Mouse (Mus musculus) heart, postnatal 0 days (tissue): ENCODE measurements at regions not wholly inside any gene's neighbourhood (a gene's known extent, or its start where the extent isn't known, plus 50 kb on each side); places are given as distances from the start of the nearest gene placed in this dataset.

Source experiments
- CTCF ChIP-seq: IDR thresholded peaks from 2 replicates; pipeline ENCODE4 v1.5.1; 2016; ENCODE audit warnings: antibody characterized with exemption, control low read depth, low read depth
- EP300 ChIP-seq: IDR thresholded peaks from 2 replicates; pipeline ENCODE4 v1.6.1; 2016; ENCODE audit warnings: antibody characterized with exemption, low read depth

- no peak for TF ChIP-seq CTCF
- TF ChIP-seq EP300, result no peak
These were observed 1198.2 kb downstream of the Efnb2 start for GRCm38 (mm10) chr8:7462798-7463197.
